In genomic region chr13:17065552-17065951, GRCm38 (mm10) we compare ENCODE assay signal across 14 mouse cellular contexts.
"Had no signal": no experiment of that assay in that cellular context is flagged by ENCODE, and none has a peak within 500 bp of the region (broad histone marks: within the 10 kb centered on the region; RNA-seq: fewer than 3 reads in every experiment).

No protein-coding gene starts in this region.

- H3K9me3 ChIP-seq: midbrain, embryonic 10.5 days; midbrain, embryonic 13.5 days; midbrain, embryonic 15.5 days; neural tube, embryonic 12.5 days; stomach, embryonic 15.5 days had no signal

- H3K36me3 ChIP-seq: midbrain, embryonic 10.5 days; midbrain, embryonic 13.5 days; midbrain, embryonic 15.5 days; neural tube, embryonic 12.5 days; stomach, embryonic 15.5 days had no signal

- H3K4me1 ChIP-seq: midbrain, embryonic 10.5 days; midbrain, embryonic 13.5 days; midbrain, embryonic 15.5 days; neural tube, embryonic 12.5 days; stomach, embryonic 15.5 days had no signal

- DNase-seq: lung, adult 18-20 months; lung, embryonic 14.5 days; lung, postnatal 10 days; lung, postnatal 4 days; right cerebral cortex, postnatal 14 days; thymus, adult 2 months; thymus, postnatal 25 days; thymus, postnatal 4 days had no signal

- ATAC-seq: midbrain, embryonic 13.5 days; midbrain, embryonic 15.5 days had no signal

- H3K27ac ChIP-seq: midbrain, embryonic 10.5 days; midbrain, embryonic 13.5 days; midbrain, embryonic 15.5 days; neural tube, embryonic 12.5 days; stomach, embryonic 15.5 days; stomach, postnatal 0 days had no signal

- H3K4me3 ChIP-seq: midbrain, embryonic 10.5 days; midbrain, embryonic 13.5 days; midbrain, embryonic 15.5 days; neural tube, embryonic 12.5 days; stomach, embryonic 15.5 days had no signal

- H3K9ac ChIP-seq: lung, embryonic 14.5 days; midbrain, embryonic 13.5 days; midbrain, embryonic 15.5 days; neural tube, embryonic 12.5 days; stomach, embryonic 15.5 days had no signal
